Mouse (Mus musculus): ENCODE results near the gene Tekt1. TPM values are rescaled to one million over a fixed set of nuclear protein-coding genes. Genes with fewer than 3 reads are reported as not detected.

The Tekt1 gene
- total and polyA plus RNA-seq, 3 experiments, result not detected

- DNase-seq (ENCODE audit: low spot score), result no peak
- no peaks in the 10 kb centered on the region for H3K36me3 ChIP-seq (replicated peaks)
- no peaks in the 10 kb centered on the region for H3K9me3 ChIP-seq (replicated peaks)
- H3K27me3 ChIP-seq (ENCODE audit: insufficient read depth, low read length), result peaks cover 53% of the 10 kb centered on the region
- H3K4me3 ChIP-seq (ENCODE audit: low read depth, low read length), result no peak overlapping the region
- H3K4me1 ChIP-seq (ENCODE audit: insufficient read depth, low read depth, low read length), result no peaks in the 10 kb centered on the region
- TF ChIP-seq CTCF (IDR thresholded peaks at IDR 0.05; ENCODE audit: low read depth, low read length) (no peak), GATA2 (IDR thresholded peaks at IDR 0.05; ENCODE audit: borderline replicate concordance, low read depth, low read length) (no peak), GATA1 (IDR thresholded peaks at IDR 0.05; ENCODE audit: borderline replicate concordance, low read length) (no peak), POLR2AphosphoS5 (IDR thresholded peaks at IDR 0.05; ENCODE audit: insufficient replicate concordance, low read depth, low read length) (no peak), TAL1 (conservative IDR thresholded peaks at IDR 0.05; ENCODE audit: low read depth, low read length) (no peak)
- no peak for ATAC-seq (ENCODE audit: extremely low read depth, insufficient number of reproducible peaks, low FRiP score, poor library complexity, severe bottlenecking)
Measured at GRCm38 (mm10) chr11:72402017-72402416, 39.8 kb upstream of the Tekt1 start.

- no peak for TF ChIP-seq GATA2 (IDR thresholded peaks at IDR 0.05; ENCODE audit: borderline replicate concordance, low read depth, low read length)
- no peak for TF ChIP-seq TAL1 (conservative IDR thresholded peaks at IDR 0.05; ENCODE audit: low read depth, low read length)
- no peak for TF ChIP-seq CTCF (IDR thresholded peaks at IDR 0.05; ENCODE audit: low read depth, low read length)
- TF ChIP-seq POLR2AphosphoS5 (IDR thresholded peaks at IDR 0.05; ENCODE audit: insufficient replicate concordance, low read depth, low read length), result no peak
- no peak for TF ChIP-seq GATA1 (IDR thresholded peaks at IDR 0.05; ENCODE audit: borderline replicate concordance, low read length)
- H3K9me3 ChIP-seq (replicated peaks), result no peaks in the 10 kb centered on the region
- ATAC-seq (ENCODE audit: extremely low read depth, insufficient number of reproducible peaks, low FRiP score, poor library complexity, severe bottlenecking) (no peak), DNase-seq (ENCODE audit: low spot score) (no peak)
- no peak overlapping the region for H3K4me3 ChIP-seq (ENCODE audit: low read depth, low read length)
- H3K4me1 ChIP-seq (ENCODE audit: insufficient read depth, low read depth, low read length), result no peaks in the 10 kb centered on the region
- no peaks in the 10 kb centered on the region for H3K36me3 ChIP-seq (replicated peaks)
- peaks cover 51% of the 10 kb centered on the region for H3K27me3 ChIP-seq (ENCODE audit: insufficient read depth, low read length)
Measured at GRCm38 (mm10) chr11:72401068-72401467, 38.8 kb upstream of the Tekt1 start.

- Histone ChIP-seq H3K36me3 (replicated peaks) (no peaks in the 10 kb centered on the region), H3K9me3 (replicated peaks) (no peaks in the 10 kb centered on the region), H3K4me3 (ENCODE audit: low read depth, low read length) (no peak overlapping the region), H3K4me1 (ENCODE audit: insufficient read depth, low read depth, low read length) (peaks cover 5% of the 10 kb centered on the region; the same call in 1 of the 2 replicates), H3K27me3 (ENCODE audit: insufficient read depth, low read length) (peaks cover 35% of the 10 kb centered on the region)
- no peak for TF ChIP-seq CTCF (IDR thresholded peaks at IDR 0.05; ENCODE audit: low read depth, low read length)
- no peak for TF ChIP-seq GATA1 (IDR thresholded peaks at IDR 0.05; ENCODE audit: borderline replicate concordance, low read length)
- no peak for TF ChIP-seq TAL1 (conservative IDR thresholded peaks at IDR 0.05; ENCODE audit: low read depth, low read length)
- no peak for TF ChIP-seq GATA2 (IDR thresholded peaks at IDR 0.05; ENCODE audit: borderline replicate concordance, low read depth, low read length)
- TF ChIP-seq POLR2AphosphoS5 (IDR thresholded peaks at IDR 0.05; ENCODE audit: insufficient replicate concordance, low read depth, low read length), result no peak
- no peak for DNase-seq (ENCODE audit: low spot score)
- ATAC-seq (ENCODE audit: extremely low read depth, insufficient number of reproducible peaks, low FRiP score, poor library complexity, severe bottlenecking), result no peak
Measured at GRCm38 (mm10) chr11:72397811-72398525, 35.7 kb upstream of the Tekt1 start.

GRCm38 (mm10) chr11:72397072-72397471, 34.8 kb upstream of the Tekt1 start:
- H3K36me3 ChIP-seq (replicated peaks), result no peaks in the 10 kb centered on the region
- no peak overlapping the region for H3K4me3 ChIP-seq (ENCODE audit: low read depth, low read length)
- no peak for ATAC-seq (ENCODE audit: extremely low read depth, insufficient number of reproducible peaks, low FRiP score, poor library complexity, severe bottlenecking)
- no peak for TF ChIP-seq CTCF (IDR thresholded peaks at IDR 0.05; ENCODE audit: low read depth, low read length)
- TF ChIP-seq GATA2 (IDR thresholded peaks at IDR 0.05; ENCODE audit: borderline replicate concordance, low read depth, low read length), result no peak
- TF ChIP-seq POLR2AphosphoS5 (IDR thresholded peaks at IDR 0.05; ENCODE audit: insufficient replicate concordance, low read depth, low read length), result no peak
- no peak for TF ChIP-seq GATA1 (IDR thresholded peaks at IDR 0.05; ENCODE audit: borderline replicate concordance, low read length)
- TF ChIP-seq TAL1 (conservative IDR thresholded peaks at IDR 0.05; ENCODE audit: low read depth, low read length), result no peak
- peaks cover 5% of the 10 kb centered on the region; the same call in 1 of the 2 replicates for H3K4me1 ChIP-seq (ENCODE audit: insufficient read depth, low read depth, low read length)
- H3K27me3 ChIP-seq (ENCODE audit: insufficient read depth, low read length), result peaks cover 34% of the 10 kb centered on the region
- DNase-seq (ENCODE audit: low spot score), result no peak
- no peaks in the 10 kb centered on the region for H3K9me3 ChIP-seq (replicated peaks)

GRCm38 (mm10) chr11:72396621-72397020, 34.4 kb upstream of the Tekt1 start:
- H3K27me3 ChIP-seq (ENCODE audit: insufficient read depth, low read length), result peaks cover 33% of the 10 kb centered on the region
- TF ChIP-seq GATA1 (IDR thresholded peaks at IDR 0.05; ENCODE audit: borderline replicate concordance, low read length) (no peak), GATA2 (IDR thresholded peaks at IDR 0.05; ENCODE audit: borderline replicate concordance, low read depth, low read length) (no peak), TAL1 (conservative IDR thresholded peaks at IDR 0.05; ENCODE audit: low read depth, low read length) (no peak), POLR2AphosphoS5 (IDR thresholded peaks at IDR 0.05; ENCODE audit: insufficient replicate concordance, low read depth, low read length) (no peak), CTCF (IDR thresholded peaks at IDR 0.05; ENCODE audit: low read depth, low read length) (no peak)
- ATAC-seq (ENCODE audit: extremely low read depth, insufficient number of reproducible peaks, low FRiP score, poor library complexity, severe bottlenecking), result no peak

GRCm38 (mm10) chr11:72395652-72396051, 33.4 kb upstream of the Tekt1 start:
- no peaks in the 10 kb centered on the region for H3K36me3 ChIP-seq (replicated peaks)
- TF ChIP-seq CTCF (IDR thresholded peaks at IDR 0.05; ENCODE audit: low read depth, low read length), result no peak
- no peak for TF ChIP-seq GATA1 (IDR thresholded peaks at IDR 0.05; ENCODE audit: borderline replicate concordance, low read length)
- no peak for TF ChIP-seq POLR2AphosphoS5 (IDR thresholded peaks at IDR 0.05; ENCODE audit: insufficient replicate concordance, low read depth, low read length)
- no peak for TF ChIP-seq TAL1 (conservative IDR thresholded peaks at IDR 0.05; ENCODE audit: low read depth, low read length)
- no peak for TF ChIP-seq GATA2 (IDR thresholded peaks at IDR 0.05; ENCODE audit: borderline replicate concordance, low read depth, low read length)
- H3K4me1 ChIP-seq (ENCODE audit: insufficient read depth, low read depth, low read length), result peaks cover 5% of the 10 kb centered on the region; the same call in 1 of the 2 replicates
- H3K9me3 ChIP-seq (replicated peaks), result no peaks in the 10 kb centered on the region
- peaks cover 27% of the 10 kb centered on the region for H3K27me3 ChIP-seq (ENCODE audit: insufficient read depth, low read length)
- H3K4me3 ChIP-seq (ENCODE audit: low read depth, low read length), result no peak overlapping the region
- DNase-seq (ENCODE audit: low spot score), result no peak
- ATAC-seq (ENCODE audit: extremely low read depth, insufficient number of reproducible peaks, low FRiP score, poor library complexity, severe bottlenecking), result no peak

More at GRCm38 (mm10) chr11:72396621-72397020, 34.4 kb upstream of the Tekt1 start:
- peaks cover 5% of the 10 kb centered on the region; the same call in 1 of the 2 replicates for H3K4me1 ChIP-seq (ENCODE audit: insufficient read depth, low read depth, low read length)
- no peaks in the 10 kb centered on the region for H3K9me3 ChIP-seq (replicated peaks)
- no peaks in the 10 kb centered on the region for H3K36me3 ChIP-seq (replicated peaks)
- no peak for DNase-seq (ENCODE audit: low spot score)
- no peak overlapping the region for H3K4me3 ChIP-seq (ENCODE audit: low read depth, low read length)

Data from G1E (cell line).